Mouse (Mus musculus): ENCODE results near the gene Rps6ka6.

The Rps6ka6 gene

DNA sequence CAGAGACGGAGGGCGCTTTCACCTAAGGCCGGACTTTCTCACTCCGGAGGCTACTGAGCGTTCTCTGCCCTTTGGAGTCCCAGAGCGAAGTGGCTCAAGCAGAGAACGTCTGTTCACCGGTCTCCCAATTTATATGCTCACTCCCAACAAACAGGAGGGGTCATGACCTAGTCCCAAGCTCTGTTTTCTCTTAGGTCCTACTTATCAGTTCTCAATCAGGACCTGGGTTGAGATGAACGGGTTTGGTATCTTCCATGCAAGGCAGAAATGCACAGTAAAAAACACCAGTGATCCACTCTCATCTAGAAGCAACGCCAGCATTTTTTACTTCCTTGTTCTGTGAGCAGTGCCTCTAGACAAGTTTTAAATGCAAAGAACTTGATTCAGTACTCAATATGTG, at the start of gene Rps6ka6:
Rps6ka6 (minus strand) TSS at position 101 of the 400 bp plus-strand sequence.
- 82% methylated on average over 10 of the region's 10 CpGs for WGBS

DNA sequence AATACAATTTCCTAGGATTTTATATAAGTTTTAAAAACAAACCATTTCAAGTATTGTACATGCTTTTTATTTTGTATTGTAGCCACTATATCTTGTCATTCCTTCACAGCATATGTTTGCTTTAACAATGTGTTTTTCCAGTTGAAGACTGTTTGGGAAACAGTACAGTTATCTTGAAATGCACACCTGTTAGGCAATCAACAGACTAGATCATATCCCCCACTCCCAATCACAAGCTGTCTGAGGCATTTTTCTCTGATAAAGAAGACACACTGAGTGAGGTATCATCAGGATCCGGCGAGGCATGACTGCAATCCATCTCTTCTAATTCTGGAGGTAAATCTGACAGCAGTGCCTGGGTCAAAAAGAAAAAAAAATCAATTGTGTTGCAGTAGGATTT, 39.3 kb upstream of the Rps6ka6 start:
- WGBS = 91% methylated on average over 2 of the region's 2 CpGs

DNA sequence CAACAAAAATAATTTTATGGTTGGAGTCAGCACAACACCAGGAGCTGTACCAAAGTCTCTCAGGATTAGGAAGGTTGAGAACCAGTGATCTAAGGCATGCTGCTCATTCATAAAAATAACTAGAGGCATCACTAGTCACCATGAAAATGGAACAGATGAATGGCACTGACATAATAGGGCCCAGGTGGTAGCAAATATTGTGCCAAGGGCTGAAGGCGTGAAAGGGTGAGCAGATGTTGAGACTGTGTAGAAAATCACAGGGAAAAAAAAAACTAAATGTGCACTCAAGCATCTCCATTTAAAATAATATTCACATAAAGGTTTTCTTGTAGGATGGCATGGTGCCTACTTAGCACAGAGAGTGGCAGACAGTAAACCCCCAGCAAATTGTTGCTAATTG, 19.6 kb downstream of the Rps6ka6 start:
- 90% methylated on average over 1 of the region's 1 CpGs for WGBS

DNA sequence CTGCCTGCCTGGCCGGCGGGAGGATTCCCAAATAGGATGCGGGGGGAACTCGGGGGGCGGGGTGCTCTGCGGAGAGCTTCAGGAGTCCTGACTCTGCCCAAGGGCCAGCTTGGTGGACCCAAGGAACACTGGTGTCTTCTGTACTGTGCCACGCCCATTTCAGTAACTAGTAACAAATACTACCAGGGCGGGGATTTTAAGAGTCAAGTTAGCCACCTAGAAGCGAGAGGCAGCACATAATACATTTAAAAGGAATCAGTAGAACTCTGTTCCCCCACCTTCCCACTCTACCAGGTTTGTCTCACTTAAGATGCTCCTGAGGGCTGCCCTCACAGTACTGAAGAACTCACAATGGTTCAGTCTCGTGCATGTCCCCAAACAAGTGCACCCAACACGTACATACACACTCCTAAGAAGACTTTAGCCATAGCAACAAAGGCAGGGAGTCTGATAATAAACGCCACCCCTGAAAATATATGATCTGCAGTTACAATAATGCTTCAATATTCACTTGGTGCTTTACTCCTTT, 74.1 kb downstream of the Rps6ka6 start:
- WGBS = 9% methylated on average over 12 of the region's 12 CpGs

DNA sequence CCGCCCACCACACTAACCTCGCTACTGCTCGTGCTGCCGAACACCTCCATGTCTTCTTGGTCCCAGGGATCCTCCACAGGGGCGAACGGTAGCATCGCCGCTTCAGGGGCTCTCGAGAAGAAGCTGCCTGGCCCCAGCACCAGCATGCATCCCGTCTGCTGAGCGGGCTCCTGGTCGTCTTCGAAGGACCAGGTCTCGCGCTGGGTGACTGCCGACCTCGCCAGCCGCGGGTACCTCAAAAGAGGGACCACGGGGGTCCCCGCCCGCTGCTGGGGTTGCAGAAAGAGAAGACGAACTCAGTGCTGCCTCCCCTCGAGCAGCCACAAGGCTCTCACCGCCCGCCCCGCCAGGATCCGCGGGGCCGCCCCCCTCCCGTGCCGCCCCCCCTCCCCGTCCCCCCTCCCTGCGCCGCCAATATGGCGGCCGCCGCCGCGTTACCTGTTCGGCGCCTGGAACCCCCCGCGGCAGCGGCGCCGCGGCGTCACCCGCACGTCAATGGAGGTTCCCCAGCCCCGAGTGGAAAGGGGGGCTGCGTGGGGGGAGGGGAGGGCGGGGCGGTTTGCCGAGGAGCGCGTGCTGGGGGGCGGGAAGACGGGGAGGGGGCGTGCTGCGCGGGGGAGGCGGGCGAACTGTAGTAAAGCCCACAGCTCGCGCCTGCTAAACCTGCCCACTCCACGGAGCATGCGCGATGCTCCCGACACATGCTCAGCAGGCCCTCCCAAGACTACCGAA, 74.8 kb downstream of the Rps6ka6 start:
- 2% methylated on average over 29 of the region's 72 CpGs for WGBS

DNA sequence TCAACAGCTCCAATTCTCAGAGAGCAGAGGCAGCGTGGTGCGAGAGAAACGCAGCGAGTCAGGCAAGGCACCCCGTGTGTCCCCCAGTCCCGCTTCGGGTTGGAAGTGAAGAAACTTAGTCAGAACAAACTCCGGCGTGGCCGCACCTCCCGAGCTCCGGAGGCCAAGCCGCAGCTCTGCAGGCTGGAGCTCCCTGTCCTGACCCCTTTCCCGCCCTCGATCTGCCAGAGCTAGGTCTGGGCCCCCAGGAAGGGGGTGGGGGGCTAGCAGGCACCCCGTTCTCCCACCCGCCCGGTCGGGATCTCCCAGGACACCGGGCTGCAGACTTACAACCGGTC, 75.3 kb downstream of the Rps6ka6 start:
- 4% methylated on average over 21 of the region's 21 CpGs for WGBS

DNA sequence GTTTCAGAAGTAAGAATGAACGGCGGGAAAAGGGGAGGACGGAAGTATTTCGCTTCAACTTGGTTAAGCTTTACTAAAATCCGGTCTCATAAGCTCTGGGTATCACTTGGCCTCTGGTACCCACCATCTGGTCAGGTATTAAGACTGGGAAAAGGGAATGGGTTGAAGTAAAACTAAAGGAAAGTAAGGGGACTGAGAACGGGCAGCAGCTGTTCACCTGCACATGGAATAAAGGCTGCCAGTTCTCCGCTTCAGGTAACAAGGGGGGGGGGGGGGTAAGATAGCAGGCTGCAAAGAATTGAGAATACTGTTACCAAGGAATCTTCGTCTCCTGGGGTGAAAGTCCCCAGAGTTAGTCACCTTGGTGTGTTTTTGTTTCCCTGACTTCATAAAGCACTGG, 75.7 kb downstream of the Rps6ka6 start:
- WGBS = 10% methylated on average over 8 of the region's 8 CpGs

DNA sequence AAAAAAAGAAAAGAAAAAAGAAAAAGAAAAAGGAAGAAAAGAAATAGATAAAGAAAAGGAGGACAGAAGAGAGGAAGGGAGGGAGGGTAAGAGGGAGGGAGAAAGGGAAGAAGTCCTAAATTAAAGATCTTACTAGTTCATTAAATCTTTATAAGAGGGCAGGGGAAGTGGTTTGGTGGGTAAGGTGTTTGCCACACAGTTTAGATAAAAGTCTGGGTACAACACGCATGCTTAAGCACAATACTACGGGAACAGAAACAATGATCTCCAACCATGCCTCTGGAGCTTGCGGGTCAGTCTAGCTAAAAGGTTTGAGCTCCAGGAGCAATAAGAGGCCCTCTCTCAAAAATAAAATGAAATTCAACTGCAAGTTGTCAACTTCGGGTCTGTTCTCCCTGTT, 123.0 kb downstream of the Rps6ka6 start:
- WGBS = 94% methylated on average over 4 of the region's 4 CpGs

DNA sequence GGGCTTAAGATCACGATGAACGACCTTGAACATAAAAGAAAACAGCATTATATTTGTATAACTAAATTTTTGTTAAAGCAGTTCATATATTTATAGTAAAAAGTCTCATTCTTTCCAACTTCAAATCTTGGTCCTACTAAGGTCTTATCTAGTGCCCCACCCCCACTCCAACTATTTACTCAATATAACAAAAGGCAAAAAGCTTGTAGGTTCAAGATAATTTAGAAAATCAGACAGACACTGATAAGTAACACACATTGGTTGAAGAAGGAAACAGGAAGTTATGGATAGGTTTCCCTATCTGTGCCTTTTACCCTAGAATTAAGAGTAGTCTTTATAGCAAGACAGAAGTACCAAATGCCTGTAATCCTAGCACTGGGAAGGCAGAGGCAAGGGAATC, 132.9 kb downstream of the Rps6ka6 start:
- WGBS = 93% methylated on average over 2 of the region's 2 CpGs

DNA sequence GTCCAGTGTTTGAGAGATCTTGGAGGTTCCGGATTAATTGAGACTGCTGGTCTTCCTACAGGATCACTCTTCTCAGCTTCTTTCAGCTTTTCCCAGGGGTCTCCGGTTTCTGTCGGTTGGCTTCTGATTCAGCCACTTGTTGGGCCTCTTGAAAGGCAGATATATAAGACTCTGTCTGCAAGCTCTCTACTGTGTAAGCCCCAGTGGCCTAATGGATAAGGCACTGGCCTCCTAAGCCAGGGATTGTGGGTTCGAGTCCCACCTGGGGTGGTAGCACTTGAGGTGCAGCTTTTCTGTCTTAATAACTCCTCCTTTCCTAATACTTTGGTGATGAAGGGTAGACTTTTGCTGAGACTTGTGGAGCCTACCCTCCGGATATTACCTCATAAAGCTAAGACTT, 160.7 kb downstream of the Rps6ka6 start:
- 84% methylated on average over 5 of the region's 5 CpGs for WGBS

DNA sequence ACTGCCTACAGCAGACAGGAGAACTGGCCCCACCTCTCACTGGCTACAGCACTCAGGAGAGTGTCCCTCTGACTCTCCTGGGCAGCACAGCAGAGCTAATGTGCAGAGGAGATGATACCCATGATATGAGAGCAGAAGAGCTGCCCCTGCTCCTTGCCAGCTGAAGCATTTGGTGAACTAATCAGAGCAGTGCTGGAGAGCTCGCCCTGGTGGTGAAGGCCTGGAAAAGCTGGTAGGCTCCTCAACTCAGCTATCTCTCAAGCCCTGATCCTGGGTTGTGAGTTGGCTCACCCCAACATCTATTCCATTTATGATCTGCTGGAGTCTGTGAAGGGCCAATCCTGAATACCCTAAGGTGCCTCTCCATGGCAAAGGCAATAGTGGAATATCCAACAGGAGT, 163.6 kb downstream of the Rps6ka6 start:
- 64% methylated on average over 1 of the region's 1 CpGs for WGBS

Data from cerebral cortex, adult 2 months (tissue).